In genomic region chr11:116285770-116286191, GRCm38 (mm10) we compare ENCODE assay signal across 11 mouse cellular contexts. TPM values are rescaled to one million over a fixed set of nuclear protein-coding genes. Genes with fewer than 3 reads are reported as not detected.
DNase-seq lines count a peak whose midpoint lies in the region; ATAC-seq and TF ChIP-seq lines count a peak whose summit lies in the region.
"Had no signal": no experiment of that assay in that cellular context is flagged by ENCODE, and none has a peak within 500 bp of the region (broad histone marks: within the 10 kb centered on the region; RNA-seq: fewer than 3 reads in every experiment).

No protein-coding gene starts in this region.

- H3K4me3 ChIP-seq in kidney, embryonic 15.5 days (replicated peaks), result no peak overlapping the region
- H3K4me3 ChIP-seq in embryonic facial prominence, embryonic 15.5 days (replicated peaks), result no peak overlapping the region
- H3K4me3 ChIP-seq in kidney, postnatal 0 days (replicated peaks; ENCODE audit: low read depth, low read length), result no peak overlapping the region
- H3K4me3 ChIP-seq in neural tube, embryonic 13.5 days, result no peak overlapping the region

- H3K36me3 ChIP-seq in kidney, embryonic 15.5 days, result peaks cover 32% of the 10 kb centered on the region
- peaks cover 33% of the 10 kb centered on the region for H3K36me3 ChIP-seq in embryonic facial prominence, embryonic 15.5 days
- peaks cover 25% of the 10 kb centered on the region; the same call in 1 of the 2 replicates for H3K36me3 ChIP-seq in kidney, postnatal 0 days (ENCODE audit: insufficient read depth, low read length)
- peaks cover 36% of the 10 kb centered on the region for H3K36me3 ChIP-seq in neural tube, embryonic 13.5 days

- peaks cover 4% of the 10 kb centered on the region; the same call in 1 of the 2 replicates for H3K9me3 ChIP-seq in kidney, embryonic 15.5 days (replicated peaks)
- no peaks in the 10 kb centered on the region for H3K9me3 ChIP-seq in embryonic facial prominence, embryonic 15.5 days (replicated peaks)
- H3K9me3 ChIP-seq in kidney, postnatal 0 days (replicated peaks; ENCODE audit: low read length), result no peaks in the 10 kb centered on the region
- no peaks in the 10 kb centered on the region for H3K9me3 ChIP-seq in neural tube, embryonic 13.5 days

- H3K9ac ChIP-seq in kidney, embryonic 15.5 days, result no peak overlapping the region
- H3K9ac ChIP-seq in embryonic facial prominence, embryonic 15.5 days, result no peak overlapping the region
- H3K9ac ChIP-seq in kidney, postnatal 0 days (ENCODE audit: low read depth, low read length), result no peak overlapping the region
- H3K9ac ChIP-seq in neural tube, embryonic 13.5 days, result no peak overlapping the region

- TF ChIP-seq CTCF in kidney, postnatal 0 days (IDR thresholded peaks at IDR 0.05; ENCODE audit: low read depth), result no peak

- H3K4me1 ChIP-seq in kidney, embryonic 15.5 days, result peaks cover 35% of the 10 kb centered on the region
- peaks cover 26% of the 10 kb centered on the region for H3K4me1 ChIP-seq in embryonic facial prominence, embryonic 15.5 days
- peaks cover 6% of the 10 kb centered on the region; the same call in 1 of the 2 replicates for H3K4me1 ChIP-seq in kidney, postnatal 0 days (replicated peaks; ENCODE audit: insufficient read depth, low read length)
- H3K4me1 ChIP-seq in neural tube, embryonic 13.5 days (replicated peaks), result peaks cover 29% of the 10 kb centered on the region

- H3K27ac ChIP-seq in kidney, embryonic 15.5 days, result peak overlapping the region; percentile 45; the same call in 1 of the 2 replicates
- peak overlapping the region; percentile 51; the same call in 1 of the 2 replicates for H3K27ac ChIP-seq in embryonic facial prominence, embryonic 15.5 days (replicated peaks)
- H3K27ac ChIP-seq in kidney, postnatal 0 days, result 0 out of 2 replicates have a peak overlapping the region, but pooled peaks have one; percentile 13
- H3K27ac ChIP-seq in neural tube, embryonic 13.5 days (replicated peaks), result peak overlapping the region; percentile 39

- no peak overlapping the region for H3K4me2 ChIP-seq in kidney, embryonic 15.5 days
- H3K4me2 ChIP-seq in embryonic facial prominence, embryonic 15.5 days (replicated peaks), result no peak overlapping the region
- H3K4me2 ChIP-seq in kidney, postnatal 0 days (ENCODE audit: low read length), result no peak overlapping the region
- no peak overlapping the region for H3K4me2 ChIP-seq in neural tube, embryonic 13.5 days

- WGBS in kidney, embryonic 15.5 days, result 34% methylated on average over 7 of the region's 7 CpGs
- WGBS in embryonic facial prominence, embryonic 15.5 days, result 65% methylated on average over 7 of the region's 7 CpGs
- 30% methylated on average over 7 of the region's 7 CpGs for WGBS in kidney, postnatal 0 days
- WGBS in neural tube, embryonic 13.5 days, result 68% methylated on average over 7 of the region's 7 CpGs

- peak; percentile 69 for ATAC-seq in kidney, embryonic 15.5 days (replicated peaks; ENCODE audit: low FRiP score)
- ATAC-seq in embryonic facial prominence, embryonic 15.5 days (ENCODE audit: insufficient number of reproducible peaks, low FRiP score, low TSS enrichment, low read depth), result peak; percentile 77
- peak; percentile 38 for ATAC-seq in kidney, postnatal 0 days (replicated peaks; ENCODE audit: low FRiP score, low read depth)
- no peak for ATAC-seq in neural tube, embryonic 13.5 days (ENCODE audit: low read depth)

- H3K27me3 ChIP-seq in kidney, embryonic 15.5 days, result peaks cover 56% of the 10 kb centered on the region
- peaks cover 45% of the 10 kb centered on the region for H3K27me3 ChIP-seq in embryonic facial prominence, embryonic 15.5 days
- peaks cover 30% of the 10 kb centered on the region for H3K27me3 ChIP-seq in kidney, postnatal 0 days (ENCODE audit: insufficient read depth, low read length)
- peaks cover 52% of the 10 kb centered on the region for H3K27me3 ChIP-seq in neural tube, embryonic 13.5 days

- DNase-seq in kidney, adult 8-10 months, result no peak
- peak; percentile 83 for DNase-seq in kidney, postnatal 0 days (ENCODE audit: low spot score)
- no peak for DNase-seq in right cerebral cortex, adult 18-20 months
- no peak for DNase-seq in natural killer cell, adult 2 months (ENCODE audit: low spot score in 2 of 2)
- no peak for DNase-seq in layer of hippocampus, adult 9-10 months (ENCODE audit: low spot score)
- DNase-seq: adrenal gland, postnatal 10 days; cerebellum, adult 8-10 months; right cerebral cortex, postnatal 4 days had no signal

RNA-seq across cellular contexts. Expression of gene Galr2, which starts 5.0 kb away (rescaled TPM):
- polyA plus RNA-seq in kidney, embryonic 15.5 days (2015; fragmentation: Nextera tagmentation; extraction: Ambion mirVana), result 0.22 and 0.32 TPM in 2 replicates
- polyA plus RNA-seq in embryonic facial prominence, embryonic 15.5 days (2015; fragmentation: Nextera tagmentation; extraction: Ambion mirVana), result 0.27 and 0.47 TPM in 2 replicates
- polyA plus RNA-seq in kidney, postnatal 0 days (2015; fragmentation: Nextera tagmentation; extraction: Ambion mirVana), result 0.13 and 0.18 TPM in 2 replicates
- polyA plus RNA-seq in neural tube, embryonic 13.5 days (2015; fragmentation: Nextera tagmentation; extraction: Ambion mirVana), result 1.1 and 1.2 TPM in 2 replicates

RNA-seq across cellular contexts. Expression of gene Srp68, which starts 11.8 kb away (rescaled TPM):
- polyA plus RNA-seq in kidney, embryonic 15.5 days (2015; fragmentation: Nextera tagmentation; extraction: Ambion mirVana), result 91.3 and 96.5 TPM in 2 replicates
- 101 and 103 TPM in 2 replicates for polyA plus RNA-seq in embryonic facial prominence, embryonic 15.5 days (2015; fragmentation: Nextera tagmentation; extraction: Ambion mirVana)
- polyA plus RNA-seq in kidney, postnatal 0 days (2015; fragmentation: Nextera tagmentation; extraction: Ambion mirVana), result 62.1 and 69.1 TPM in 2 replicates
- polyA plus RNA-seq in neural tube, embryonic 13.5 days (2015; fragmentation: Nextera tagmentation; extraction: Ambion mirVana), result 64.0 and 64.4 TPM in 2 replicates

RNA-seq across cellular contexts. Expression of gene Exoc7, which starts 21.3 kb away (rescaled TPM):
- polyA plus RNA-seq in kidney, embryonic 15.5 days (2015; fragmentation: Nextera tagmentation; extraction: Ambion mirVana), result 61.8 and 64.0 TPM in 2 replicates
- polyA plus RNA-seq in embryonic facial prominence, embryonic 15.5 days (2015; fragmentation: Nextera tagmentation; extraction: Ambion mirVana), result 67.5 and 68.8 TPM in 2 replicates
- 56.5 and 59.1 TPM in 2 replicates for polyA plus RNA-seq in kidney, postnatal 0 days (2015; fragmentation: Nextera tagmentation; extraction: Ambion mirVana)
- polyA plus RNA-seq in neural tube, embryonic 13.5 days (2015; fragmentation: Nextera tagmentation; extraction: Ambion mirVana), result 81.5 and 88.7 TPM in 2 replicates

RNA-seq across cellular contexts. Expression of gene Evpl, which starts 47.9 kb away (rescaled TPM):
- 2.8 and 2.9 TPM in 2 replicates for polyA plus RNA-seq in kidney, embryonic 15.5 days (2015; fragmentation: Nextera tagmentation; extraction: Ambion mirVana)
- 28.1 and 28.5 TPM in 2 replicates for polyA plus RNA-seq in embryonic facial prominence, embryonic 15.5 days (2015; fragmentation: Nextera tagmentation; extraction: Ambion mirVana)
- 3.9 and 4.1 TPM in 2 replicates for polyA plus RNA-seq in kidney, postnatal 0 days (2015; fragmentation: Nextera tagmentation; extraction: Ambion mirVana)
- polyA plus RNA-seq in neural tube, embryonic 13.5 days (2015; fragmentation: Nextera tagmentation; extraction: Ambion mirVana), result 0.59 and 0.73 TPM in 2 replicates

RNA-seq across cellular contexts. Expression of gene Foxj1, which starts 49.4 kb away (rescaled TPM):
- polyA plus RNA-seq in kidney, embryonic 15.5 days (2015; fragmentation: Nextera tagmentation; extraction: Ambion mirVana), result 2.9 TPM in 2 replicates
- polyA plus RNA-seq in embryonic facial prominence, embryonic 15.5 days (2015; fragmentation: Nextera tagmentation; extraction: Ambion mirVana), result 30.6 and 69.8 TPM in 2 replicates
- 2.5 TPM in 2 replicates for polyA plus RNA-seq in kidney, postnatal 0 days (2015; fragmentation: Nextera tagmentation; extraction: Ambion mirVana)
- 7.8 and 8.1 TPM in 2 replicates for polyA plus RNA-seq in neural tube, embryonic 13.5 days (2015; fragmentation: Nextera tagmentation; extraction: Ambion mirVana)
